ENCODE assay signal across 21 mouse cellular contexts in the genomic region with DNA sequence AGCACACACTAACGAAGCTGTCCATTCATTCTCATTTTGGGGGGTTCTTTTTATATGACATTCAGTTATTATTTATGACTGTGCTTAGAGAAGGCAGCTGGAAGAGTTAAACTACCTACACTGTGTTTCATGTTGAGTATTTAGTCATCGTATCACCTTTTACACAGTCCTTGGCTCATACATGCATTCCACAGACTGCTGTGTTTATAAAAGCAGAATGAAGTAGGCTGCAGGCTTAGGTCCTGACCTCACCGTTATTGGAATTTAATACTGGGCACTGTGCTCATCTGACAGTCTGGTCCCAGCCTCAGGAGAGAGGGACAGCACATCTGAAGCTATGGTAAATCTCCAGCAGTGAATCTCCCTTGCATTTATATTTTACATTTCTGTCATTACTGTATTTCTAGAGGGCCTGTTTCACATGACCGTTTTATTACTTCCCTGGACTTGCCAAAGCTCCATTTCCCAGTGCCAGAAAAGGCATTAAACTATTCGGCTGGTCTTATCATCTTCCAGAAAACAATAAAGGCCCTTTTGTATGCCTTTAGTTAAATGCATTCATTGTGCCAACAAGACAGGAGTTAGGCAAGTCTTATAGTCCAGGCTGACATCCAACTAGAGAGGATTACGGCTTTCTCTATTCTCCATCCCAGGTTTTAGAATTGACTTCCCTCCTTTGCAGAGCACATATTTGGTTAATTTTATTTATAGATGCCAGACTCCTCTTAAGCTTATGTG.
DNase-seq lines count a peak whose midpoint lies in the region; ATAC-seq and TF ChIP-seq lines count a peak whose summit lies in the region.
"Had no signal": no experiment of that assay in that cellular context is flagged by ENCODE, and none has a peak within 500 bp of the region (broad histone marks: within the 10 kb centered on the region; RNA-seq: fewer than 3 reads in every experiment).

No protein-coding gene starts in this region.

- H3K27ac ChIP-seq in heart, postnatal 0 days (ENCODE audit: low read depth) = 0 out of 2 replicates have a peak overlapping the region, but pooled peaks have one; percentile 22
- no peak overlapping the region for H3K27ac ChIP-seq in lung, embryonic 16.5 days (ENCODE audit: low read length)
- H3K27ac ChIP-seq in limb, embryonic 15.5 days = no peak overlapping the region
- H3K27ac ChIP-seq: embryonic facial prominence, embryonic 12.5 days; gastrocnemius, adult 2 months; hindbrain, embryonic 13.5 days; layer of hippocampus, adult 2 months; liver, embryonic 14.5 days; midbrain, embryonic 15.5 days had no signal

- no peaks in the 10 kb centered on the region for H3K27me3 ChIP-seq in heart, postnatal 0 days (ENCODE audit: control insufficient read depth, insufficient read depth, low read length)
- H3K27me3 ChIP-seq in lung, embryonic 16.5 days (ENCODE audit: control insufficient read depth, insufficient read depth, low read depth, low read length) = no peaks in the 10 kb centered on the region
- no peaks in the 10 kb centered on the region for H3K27me3 ChIP-seq in limb, embryonic 15.5 days
- H3K27me3 ChIP-seq: embryonic facial prominence, embryonic 12.5 days; hindbrain, embryonic 13.5 days; midbrain, embryonic 15.5 days; Patski had no signal

- ATAC-seq in heart, postnatal 0 days (ENCODE audit: insufficient read depth, low read depth) = peak; percentile 60; the same call in 1 of the 2 replicates
- ATAC-seq in lung, embryonic 16.5 days (ENCODE audit: low read depth) = 0 out of 2 replicates have a peak, but pooled peaks have one; percentile 31
- 0 out of 2 replicates have a peak, but pooled peaks have one; percentile 58 for ATAC-seq in limb, embryonic 15.5 days (ENCODE audit: insufficient number of reproducible peaks, low FRiP score, low TSS enrichment, low read depth)
- ATAC-seq: midbrain, embryonic 15.5 days; Patski had no signal

- TF ChIP-seq EP300 in heart, postnatal 0 days (IDR thresholded peaks at IDR 0.05; ENCODE audit: low read depth) = no peak

- H3K9ac ChIP-seq in heart, postnatal 0 days (replicated peaks; ENCODE audit: low read depth, low read length) = no peak overlapping the region
- no peak overlapping the region for H3K9ac ChIP-seq in lung, embryonic 16.5 days (ENCODE audit: low read length)
- H3K9ac ChIP-seq in limb, embryonic 15.5 days = no peak overlapping the region
- H3K9ac ChIP-seq: embryonic facial prominence, embryonic 12.5 days; hindbrain, embryonic 13.5 days; liver, embryonic 14.5 days; midbrain, embryonic 15.5 days had no signal

- TF ChIP-seq CTCF in heart, postnatal 0 days (IDR thresholded peaks at IDR 0.05; ENCODE audit: low read depth) = no peak
- TF ChIP-seq CTCF in brain, embryonic 14.5 days (IDR thresholded peaks at IDR 0.05; ENCODE audit: borderline replicate concordance, extremely low read depth, insufficient read depth, insufficient read length) = no peak

- intact Hi-C loops in heart, postnatal 25 days (cut with DNase I) = no loop called here

- DNase-seq in heart, postnatal 0 days (ENCODE audit: low spot score) = no peak
- no peak for DNase-seq in heart, postnatal 25 days (ENCODE audit: low spot score)
- DNase-seq in lung, postnatal 4 days = no peak
- peak; percentile 49 for DNase-seq in brain, embryonic 14.5 days (ENCODE audit: low read depth)
- DNase-seq in left cerebral cortex, adult 8-10 months (ENCODE audit: low spot score in 2 of 2) = no peak
- DNase-seq: adrenal gland, postnatal 10 days; cerebellum, adult 9-11 months; gastrocnemius, adult 2 months; kidney, postnatal 10 days; lung, postnatal 14 days; right cerebral cortex, postnatal 14 days; thymus, adult 2 months had no signal

- TF ChIP-seq POLR2A in brain, embryonic 14.5 days (IDR thresholded peaks at IDR 0.05; ENCODE audit: borderline replicate concordance, extremely low read depth, insufficient read depth, insufficient read length, poor library complexity, severe bottlenecking) = no peak

- H3K9me3 ChIP-seq in heart, postnatal 0 days (replicated peaks; ENCODE audit: control insufficient read depth, low read length) = no peaks in the 10 kb centered on the region
- no peaks in the 10 kb centered on the region for H3K9me3 ChIP-seq in lung, embryonic 16.5 days (ENCODE audit: control insufficient read depth, low read length)
- H3K9me3 ChIP-seq in limb, embryonic 15.5 days = no peaks in the 10 kb centered on the region

- no peak overlapping the region for H3K4me2 ChIP-seq in heart, postnatal 0 days (ENCODE audit: low read depth, low read length)
- H3K4me2 ChIP-seq in lung, embryonic 16.5 days (ENCODE audit: low read depth, low read length) = no peak overlapping the region
- no peak overlapping the region for H3K4me2 ChIP-seq in limb, embryonic 15.5 days
- H3K4me2 ChIP-seq: embryonic facial prominence, embryonic 12.5 days; hindbrain, embryonic 13.5 days; midbrain, embryonic 15.5 days had no signal

- H3K36me3 ChIP-seq in heart, postnatal 0 days (replicated peaks; ENCODE audit: control insufficient read depth, insufficient read depth, low read length) = no peaks in the 10 kb centered on the region
- H3K36me3 ChIP-seq in lung, embryonic 16.5 days (ENCODE audit: control insufficient read depth, insufficient read depth, low read length) = no peaks in the 10 kb centered on the region
- no peaks in the 10 kb centered on the region for H3K36me3 ChIP-seq in limb, embryonic 15.5 days
- H3K36me3 ChIP-seq: embryonic facial prominence, embryonic 12.5 days; hindbrain, embryonic 13.5 days; midbrain, embryonic 15.5 days had no signal

- H3K4me1 ChIP-seq in heart, postnatal 0 days (ENCODE audit: control insufficient read depth, insufficient read depth) = 0 out of 2 replicates have a peak, but pooled peaks cover 3% of the 10 kb centered on the region
- H3K4me1 ChIP-seq in lung, embryonic 16.5 days (replicated peaks; ENCODE audit: control insufficient read depth, insufficient read depth, low read length) = no peaks in the 10 kb centered on the region
- peaks cover 10% of the 10 kb centered on the region; the same call in 1 of the 2 replicates for H3K4me1 ChIP-seq in limb, embryonic 15.5 days
- H3K4me1 ChIP-seq: embryonic facial prominence, embryonic 12.5 days; hindbrain, embryonic 13.5 days; midbrain, embryonic 15.5 days had no signal

- 46% methylated on average over 6 of the region's 6 CpGs for WGBS in heart, postnatal 0 days
- WGBS in lung, embryonic 16.5 days = 41% methylated on average over 6 of the region's 6 CpGs
- 30% methylated on average over 6 of the region's 6 CpGs for WGBS in limb, embryonic 15.5 days

- no peak overlapping the region for H3K4me3 ChIP-seq in heart, postnatal 0 days (ENCODE audit: low read depth, low read length)
- no peak overlapping the region for H3K4me3 ChIP-seq in lung, embryonic 16.5 days (ENCODE audit: low read length)
- H3K4me3 ChIP-seq in limb, embryonic 15.5 days = no peak overlapping the region
- H3K4me3 ChIP-seq: embryonic facial prominence, embryonic 12.5 days; gastrocnemius, adult 2 months; hindbrain, embryonic 13.5 days; layer of hippocampus, adult 2 months; midbrain, embryonic 15.5 days; myocyte had no signal
